Mouse (Mus musculus) bone marrow macrophage, adult 2 months (primary cell): Measurements from ENCODE around the gene Fyttd1. TPM values are rescaled to one million over a fixed set of nuclear protein-coding genes. Genes with fewer than 3 reads are reported as not detected.
"Not testable (repeated sequence)": the region's sequence is repeated elsewhere in the genome, so short reads cannot be mapped to it uniquely, and the experiment has no call there.

ENCODE experiments used
- H3K27ac ChIP-seq: 2 replicates; pipeline ENCODE4 v1.5.1; 2012; ENCODE audit warnings: low read depth, low read length; ENCODE audit not compliant: insufficient read depth
- H3K4me1 ChIP-seq: 2 replicates; pipeline ENCODE4 v1.6.1; 2012; ENCODE audit warnings: low read length; ENCODE audit not compliant: control insufficient read depth, insufficient read depth
- H3K4me3 ChIP-seq: 2 replicates; pipeline ENCODE4 v1.5.1; 2012; ENCODE audit warnings: mild to moderate bottlenecking, low read length, moderate library complexity; ENCODE audit not compliant: insufficient read depth
- CTCF ChIP-seq: IDR thresholded peaks from 2 replicates; pipeline ENCODE4 v1.5.1; 2012; ENCODE audit warnings: low read depth, mild to moderate bottlenecking, low read length, moderate library complexity
- POLR2A ChIP-seq: IDR thresholded peaks from 2 replicates; pipeline ENCODE4 v1.6.1; 2012; ENCODE audit warnings: mild to moderate bottlenecking, low read depth, low read length, borderline replicate concordance
- polyA plus RNA-seq: library from polyadenylated mRNA; stranded (reverse); fragments of >200 nt; gene quantifications from 2 replicates; pipeline ENCODE4 v1.2.4, GENCODE M21; 2012; ENCODE audit not compliant: missing spikeins, insufficient read depth, insufficient read length

Gene Fyttd1
- polyA plus RNA-seq, 1 experiment = 33.0 TPM

DNA sequence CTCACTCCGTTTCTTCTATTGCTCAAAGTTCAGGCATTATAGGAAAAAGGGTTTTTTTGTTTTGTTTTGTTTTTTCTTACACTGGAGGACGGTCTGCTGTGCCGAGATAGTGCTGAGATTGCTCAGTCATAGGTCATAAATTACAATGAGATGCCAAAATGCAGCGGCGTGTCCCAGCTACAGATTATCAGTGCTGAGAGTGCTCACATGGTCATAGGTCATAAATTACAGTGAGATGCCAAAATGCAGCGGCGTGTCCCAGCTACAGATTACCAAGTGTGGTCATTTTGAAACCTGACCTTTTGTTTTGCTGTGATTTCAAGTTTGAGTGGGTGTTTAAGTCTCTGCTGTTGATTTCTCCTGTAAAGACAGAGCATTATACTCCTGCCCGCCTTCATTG is 29.4 kb downstream of the Fyttd1 start:
- no peaks in the 10 kb centered on the region for H3K4me1 ChIP-seq
- no peak overlapping the region for H3K4me3 ChIP-seq
- no peak overlapping the region for H3K27ac ChIP-seq
- TF ChIP-seq POLR2A (no peak), CTCF (no peak)

DNA sequence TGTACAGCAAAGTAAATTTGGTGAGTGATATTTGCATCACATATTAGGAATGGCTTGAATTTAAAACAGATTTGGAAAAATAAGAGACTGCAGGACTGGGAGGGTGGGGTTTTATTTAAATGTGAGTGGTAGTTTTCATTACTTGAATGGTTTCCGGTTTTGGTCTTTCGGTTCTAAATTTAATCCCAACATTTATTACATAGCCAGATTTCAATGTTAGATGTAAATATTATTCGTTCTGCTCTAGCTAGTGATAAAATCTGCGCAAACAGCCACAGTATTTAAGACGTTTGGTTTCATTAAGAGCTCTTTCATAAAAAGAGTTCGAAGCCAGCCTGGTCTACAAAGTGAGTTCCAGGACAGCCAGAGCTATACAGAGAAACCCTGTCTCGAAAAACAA is 35.9 kb downstream of the Fyttd1 start:
- Histone ChIP-seq H3K4me1 (peaks cover 7% of the 10 kb centered on the region), H3K4me3 (no peak overlapping the region), H3K27ac (no peak overlapping the region)
- no peak for TF ChIP-seq POLR2A
- no peak for TF ChIP-seq CTCF

DNA sequence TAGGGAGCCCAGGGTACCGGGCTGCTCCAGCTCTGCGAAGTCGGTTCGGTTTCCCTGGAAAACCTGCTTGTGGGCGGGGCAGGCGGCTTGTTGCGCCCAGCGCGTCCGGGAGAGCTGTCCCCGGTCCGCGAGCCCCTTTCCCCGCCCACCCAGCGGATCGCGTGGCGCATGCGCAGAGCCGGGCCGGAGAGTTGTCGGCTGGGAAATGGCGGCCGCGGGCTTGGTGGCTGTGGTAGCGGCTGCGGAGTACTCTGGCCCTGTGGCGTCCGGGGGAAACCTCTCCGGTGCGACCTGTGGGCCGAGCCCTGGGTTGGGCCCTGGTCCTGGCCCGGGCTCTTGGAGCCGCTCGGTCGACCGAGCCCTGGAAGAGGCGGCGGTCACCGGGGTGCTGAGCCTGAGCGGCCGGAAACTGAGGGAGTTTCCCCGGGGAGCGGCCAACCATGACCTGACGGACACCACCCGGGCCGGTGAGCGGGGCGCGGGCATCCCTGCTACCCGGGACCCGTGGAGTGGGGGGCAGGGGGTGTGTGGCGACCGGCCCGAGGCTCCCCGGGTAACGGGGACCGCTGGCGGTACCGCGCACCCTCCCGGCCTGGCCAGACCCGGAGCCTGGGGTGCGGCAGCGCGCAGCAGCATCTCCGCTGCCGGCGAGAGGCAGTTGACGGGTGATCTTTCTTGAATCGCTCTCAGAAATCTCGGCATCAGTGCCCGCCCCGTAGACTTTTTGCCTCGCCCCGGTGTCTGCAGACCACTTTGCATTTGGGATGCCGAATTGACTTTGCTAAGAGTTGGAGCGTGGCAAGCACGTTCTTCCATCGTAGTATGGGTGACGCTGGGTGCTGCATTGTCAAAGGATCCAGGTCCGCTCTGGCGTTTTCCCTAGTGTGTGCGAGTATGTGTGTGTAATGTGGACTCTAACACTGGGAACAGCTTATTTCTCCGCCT is 36.9 kb downstream of the Fyttd1 start, which contains the start of gene Lrch3:
Gene Lrch3, plus strand, starts transcription at position 164 of the 945 bp plus-strand sequence.
- peak; percentile 91 for TF ChIP-seq POLR2A
- TF ChIP-seq CTCF = no peak
- Histone ChIP-seq H3K27ac (peak within 1 kb of the TSS; percentile 47), H3K4me1 (peaks cover 11% of the 10 kb centered on the region), H3K4me3 (peak within 1 kb of the TSS; percentile 89)

DNA sequence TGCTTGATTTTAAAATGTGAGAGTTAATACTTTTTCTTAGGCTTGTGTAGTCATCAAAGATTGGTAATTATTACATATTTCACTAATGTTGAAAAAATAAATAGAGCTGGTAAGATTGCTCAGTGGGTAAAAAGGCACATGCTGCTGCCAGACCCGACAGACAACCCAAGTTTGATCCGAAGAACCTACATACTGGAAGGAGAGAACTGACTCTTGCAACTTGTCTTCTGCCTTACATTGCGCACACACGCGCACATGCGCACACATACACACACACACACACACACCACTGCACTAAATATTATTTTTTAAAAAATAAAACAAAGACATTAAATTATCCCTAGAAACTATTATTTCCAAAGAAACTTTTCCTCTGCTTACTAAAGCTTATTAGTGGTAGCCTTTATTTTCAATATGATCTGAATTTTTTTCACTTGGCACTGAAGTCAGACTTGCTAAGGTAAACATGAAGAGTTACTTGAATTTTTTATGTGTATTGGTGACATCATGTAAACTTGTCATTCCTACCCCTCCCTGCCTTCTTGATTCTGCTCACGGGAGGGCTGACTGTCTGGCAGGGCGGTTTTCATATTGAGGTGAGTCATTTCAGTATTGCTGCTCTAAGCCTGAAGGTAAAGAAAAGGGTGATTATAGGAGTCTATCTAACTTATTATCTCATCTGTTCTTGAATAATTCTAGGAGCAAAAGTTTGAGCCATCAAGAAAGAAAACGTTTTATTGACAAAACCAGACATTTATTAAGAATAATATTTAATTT is 38.2 kb downstream of the Fyttd1 start:
- Histone ChIP-seq H3K27ac (no peak overlapping the region), H3K4me1 (peaks cover 11% of the 10 kb centered on the region), H3K4me3 (peak overlapping the region; percentile 51)
- TF ChIP-seq POLR2A (no peak), CTCF (no peak)

DNA sequence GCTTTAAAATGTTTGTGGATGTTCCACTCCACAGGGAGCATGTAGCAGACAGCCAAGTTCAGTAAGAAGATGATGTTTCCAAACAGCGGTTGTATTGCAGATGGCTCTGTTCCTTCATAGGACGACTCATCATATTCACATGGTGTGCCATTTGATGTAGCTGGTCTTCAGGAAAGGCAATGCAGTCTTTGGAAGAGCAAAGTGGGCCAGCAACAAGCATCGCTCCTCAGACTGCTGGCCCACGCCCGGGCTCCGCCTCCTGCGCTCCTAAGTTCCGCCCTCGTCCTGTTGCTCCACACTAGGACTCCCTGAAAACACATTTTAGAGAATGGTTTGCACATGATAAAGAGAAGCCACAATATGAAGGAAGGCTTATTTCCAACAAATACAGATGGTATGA is 49.3 kb downstream of the Fyttd1 start:
- not testable (repeated sequence) for H3K4me1 ChIP-seq, H3K27ac ChIP-seq, H3K4me3 ChIP-seq

DNA sequence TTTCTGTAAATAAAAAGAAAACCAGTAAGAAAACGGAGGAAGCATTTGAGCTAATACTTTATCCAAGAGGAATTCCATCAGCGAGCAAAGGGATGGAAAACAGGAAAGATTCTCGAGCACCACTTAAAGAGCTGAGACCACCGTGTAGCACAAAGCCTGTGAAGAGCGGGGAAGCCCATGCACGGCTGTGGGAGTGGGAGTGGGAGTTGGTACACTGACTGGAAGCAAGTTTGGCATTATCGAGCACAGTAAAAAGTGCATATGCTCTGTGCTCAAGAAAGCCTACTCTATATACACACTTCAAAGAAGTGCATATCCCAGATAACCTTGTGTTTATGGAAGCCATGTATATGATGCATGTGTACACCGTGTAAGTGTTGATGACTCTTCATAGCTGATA is 49.7 kb downstream of the Fyttd1 start:
- no peak overlapping the region for H3K4me3 ChIP-seq
- TF ChIP-seq POLR2A = no peak
- TF ChIP-seq CTCF = no peak
- no peak overlapping the region for H3K27ac ChIP-seq
- 0 out of 2 replicates have a peak, but pooled peaks cover 2% of the 10 kb centered on the region for H3K4me1 ChIP-seq

DNA sequence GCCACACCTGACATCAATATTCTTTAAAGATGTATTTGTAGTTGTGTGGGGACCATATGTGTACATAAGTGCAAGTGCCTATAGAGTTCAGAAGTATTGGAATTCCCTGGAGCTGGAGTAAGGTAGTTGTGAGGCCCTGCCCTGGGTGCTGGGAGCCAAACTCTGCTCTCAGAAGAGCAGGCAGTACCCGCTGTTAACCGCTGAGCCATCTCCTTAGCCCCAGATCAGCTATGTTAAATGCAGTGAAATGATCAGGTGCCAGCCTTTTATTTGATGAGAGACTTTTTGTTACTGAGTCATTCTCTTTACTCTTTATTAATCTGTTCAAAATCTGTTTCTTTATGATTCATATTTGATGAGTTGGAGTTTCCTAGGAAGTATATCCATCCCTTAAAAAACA is 52.6 kb downstream of the Fyttd1 start:
- peaks cover 11% of the 10 kb centered on the region for H3K4me1 ChIP-seq
- no peak overlapping the region for H3K4me3 ChIP-seq
- no peak for TF ChIP-seq CTCF
- TF ChIP-seq POLR2A = no peak
- H3K27ac ChIP-seq = no peak overlapping the region

DNA sequence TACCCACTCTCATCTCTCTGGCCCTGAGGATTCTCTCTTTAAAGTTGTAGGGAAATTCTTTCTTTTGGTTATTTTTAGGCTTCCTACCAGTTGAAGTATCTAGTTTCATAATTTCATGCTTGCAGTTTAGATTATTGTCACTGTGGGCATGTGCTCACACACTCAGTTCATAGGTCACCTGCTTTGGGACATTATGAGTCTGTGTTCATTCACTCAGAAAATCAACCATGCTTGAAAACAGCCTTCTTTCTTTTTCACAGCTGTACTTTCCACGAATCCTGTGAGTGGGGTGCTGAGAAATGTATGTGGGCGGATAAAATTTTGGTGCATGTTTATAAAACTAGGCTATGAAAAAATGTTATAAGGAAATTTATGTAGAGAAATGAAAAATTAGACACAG is 57.2 kb downstream of the Fyttd1 start:
- H3K27ac ChIP-seq = no peak overlapping the region
- H3K4me3 ChIP-seq = no peak overlapping the region
- H3K4me1 ChIP-seq = peaks cover 25% of the 10 kb centered on the region
- TF ChIP-seq CTCF (no peak), POLR2A (no peak)

DNA sequence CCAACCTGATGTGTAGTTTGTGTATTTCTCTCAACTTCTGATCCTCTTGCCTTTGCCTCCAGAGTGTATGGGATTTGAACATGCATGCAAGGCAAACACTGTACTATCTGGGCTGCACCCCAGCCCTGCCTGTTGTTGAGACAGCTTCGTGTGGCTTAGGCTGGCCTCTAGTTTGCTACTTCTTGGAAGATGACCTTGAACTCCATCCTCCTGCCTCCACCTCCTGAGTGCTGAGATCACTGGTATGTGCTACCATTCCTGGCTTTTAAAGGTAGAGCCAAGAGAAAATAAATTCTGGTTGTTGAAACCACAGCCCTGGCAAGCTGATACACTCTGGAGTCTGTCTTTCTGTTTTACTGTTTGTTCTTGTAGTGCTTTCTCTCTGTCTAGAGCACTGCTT is 57.8 kb downstream of the Fyttd1 start:
- no peak for TF ChIP-seq POLR2A
- no peak for TF ChIP-seq CTCF
- no peak overlapping the region for H3K27ac ChIP-seq
- peaks cover 25% of the 10 kb centered on the region for H3K4me1 ChIP-seq
- H3K4me3 ChIP-seq = no peak overlapping the region

DNA sequence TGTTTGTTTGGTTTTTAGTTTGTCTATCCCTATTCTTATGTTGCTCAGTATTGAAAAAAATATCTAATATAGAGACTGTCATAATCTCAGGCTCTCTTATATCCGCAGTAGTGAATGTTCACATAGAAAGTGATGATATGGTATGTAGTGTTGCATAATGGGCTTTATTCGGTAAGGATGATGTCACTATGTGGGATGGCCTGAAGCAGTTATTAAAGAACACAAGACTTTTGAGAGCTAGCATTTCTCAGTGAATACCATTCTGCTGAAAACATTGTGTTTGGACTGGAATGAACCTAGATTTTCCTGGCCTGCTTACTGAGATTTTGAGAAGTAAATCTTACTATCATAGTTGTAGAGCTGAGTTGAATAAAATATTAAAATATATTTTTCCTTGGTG is 60.1 kb downstream of the Fyttd1 start:
- H3K4me3 ChIP-seq = no peak overlapping the region
- peaks cover 23% of the 10 kb centered on the region for H3K4me1 ChIP-seq
- no peak overlapping the region for H3K27ac ChIP-seq
- no peak for TF ChIP-seq CTCF
- TF ChIP-seq POLR2A = no peak

DNA sequence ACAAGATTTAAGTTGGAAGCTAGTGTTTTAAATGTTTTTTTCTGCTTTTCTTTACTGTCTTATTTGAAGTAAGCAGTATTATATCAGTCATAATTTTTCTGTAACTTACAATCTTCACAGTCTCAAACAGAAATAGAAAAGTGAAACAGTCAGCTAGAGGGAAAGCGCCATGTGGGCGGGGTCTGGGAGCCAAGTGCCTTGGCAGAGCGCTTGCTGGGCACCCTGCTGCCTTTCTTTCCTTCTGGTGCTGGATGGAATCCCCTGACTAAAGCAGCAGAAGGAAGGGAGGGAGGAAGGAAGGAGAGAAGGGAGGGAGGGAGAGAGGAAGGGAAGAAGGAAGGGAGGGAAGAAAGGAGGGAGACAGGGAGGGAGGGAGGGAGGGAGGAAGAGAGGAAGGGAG is 62.0 kb downstream of the Fyttd1 start:
- not testable (repeated sequence) for H3K27ac ChIP-seq, H3K4me3 ChIP-seq

DNA sequence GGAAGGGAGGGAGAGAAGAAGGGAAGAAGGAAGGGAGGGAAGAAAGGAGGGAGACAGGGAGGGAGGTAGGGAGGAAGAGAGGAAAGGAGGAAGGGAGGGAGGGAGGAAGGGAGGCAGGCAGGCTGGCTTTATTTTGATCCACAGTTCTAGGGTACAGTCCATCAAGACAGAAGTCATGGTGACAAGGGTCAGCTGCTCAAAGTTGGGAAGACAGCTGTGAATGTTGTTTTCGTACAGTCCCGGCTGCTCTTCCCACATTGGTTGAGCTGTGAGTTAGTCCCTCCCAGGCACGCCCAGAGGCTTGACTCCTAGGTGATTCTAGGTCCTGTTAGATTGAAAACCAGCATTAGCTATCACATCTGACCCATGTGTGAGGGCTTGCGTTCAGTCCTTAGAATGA is 62.4 kb downstream of the Fyttd1 start:
- H3K4me3 ChIP-seq, H3K27ac ChIP-seq: not testable (repeated sequence)
- peaks cover 15% of the 10 kb centered on the region for H3K4me1 ChIP-seq

More for the DNA sequence above, 62.0 kb downstream of the Fyttd1 start:
- H3K4me1 ChIP-seq = peaks cover 16% of the 10 kb centered on the region

DNA sequence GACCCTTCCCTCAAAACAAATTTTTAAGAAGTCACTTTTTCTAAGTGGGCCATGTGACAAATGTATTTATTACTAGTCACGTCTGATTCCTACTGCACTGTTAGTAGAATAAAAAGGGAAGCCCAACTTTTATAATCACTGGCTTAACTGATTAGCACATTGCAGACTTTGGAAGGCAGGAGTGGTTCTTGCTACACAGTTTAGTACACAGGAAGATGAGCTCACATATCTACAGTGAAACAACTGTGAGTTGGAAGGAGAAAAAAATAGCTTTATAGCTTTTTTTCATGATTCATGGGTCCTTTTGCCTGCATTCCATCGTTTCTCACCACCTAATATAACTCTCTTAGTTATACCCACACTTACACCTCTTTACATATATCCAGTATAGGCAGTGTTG is 63.9 kb downstream of the Fyttd1 start:
- H3K4me1 ChIP-seq = peaks cover 11% of the 10 kb centered on the region
- not testable (repeated sequence) for H3K27ac ChIP-seq, H3K4me3 ChIP-seq
